Mouse (Mus musculus) testis, adult 2 months (tissue): ENCODE data around the gene Cavin1.

Source experiments
- CTCF ChIP-seq: fragments of 200-500 bp; IDR thresholded peaks from 2 replicates; pipeline ENCODE4 v1.5.1; 2012; ENCODE audit warnings: low read depth, mild to moderate bottlenecking, inconsistent platforms, low read length, moderate library complexity; ENCODE audit not compliant: control insufficient read depth, insufficient read depth, insufficient replicate concordance
- POLR2A ChIP-seq: fragments of 200-500 bp; IDR thresholded peaks from 2 replicates; pipeline ENCODE4 v1.6.1; 2012; ENCODE audit warnings: low read depth, mild to moderate bottlenecking, inconsistent platforms, low read length, moderate library complexity; ENCODE audit not compliant: control insufficient read depth

GRCm38 (mm10) chr11:100988674-100989073 is 18.0 kb upstream of the Cavin1 start:
- TF ChIP-seq CTCF (no peak), POLR2A (no peak)
